Mouse (Mus musculus): ENCODE results near the gene Pkmyt1.
A peak's percentile ranks its signal among the peaks of the same experiment; 100 is the strongest.

The Pkmyt1 gene

GRCm38 (mm10) chr17:23722376-23723125 is 3.6 kb upstream of the Pkmyt1 start, which contains the start of gene 1520401A03Rik:
1520401A03Rik (minus strand) TSS chr17:23722783.
- DNase-seq: no peak

DNA sequence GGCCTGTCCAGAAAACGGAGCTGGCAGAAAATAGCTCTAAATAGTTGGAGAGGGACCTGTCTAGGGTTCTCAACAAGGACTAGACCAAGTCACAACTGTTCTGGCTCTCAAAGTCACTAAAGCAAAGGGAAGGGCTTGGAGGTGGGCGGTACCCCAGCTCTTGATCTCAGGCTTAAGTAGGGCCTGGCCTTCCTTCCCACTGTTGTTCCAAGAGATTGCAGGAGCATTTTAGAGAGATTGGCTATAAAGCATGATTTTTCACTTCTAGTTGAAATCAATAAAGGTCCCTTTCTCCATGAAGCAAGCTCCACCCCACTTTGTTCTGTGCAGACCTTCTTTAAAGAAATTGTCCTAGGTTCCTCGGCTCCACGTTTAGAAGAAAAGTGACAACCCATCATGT is 659 bp upstream of the Pkmyt1 start:
- DNase-seq: no peak

- peak; percentile 34 to 46 for DNase-seq
Measured at GRCm38 (mm10) chr17:23726758-23727142, 614 bp downstream of the Pkmyt1 start.

DNA sequence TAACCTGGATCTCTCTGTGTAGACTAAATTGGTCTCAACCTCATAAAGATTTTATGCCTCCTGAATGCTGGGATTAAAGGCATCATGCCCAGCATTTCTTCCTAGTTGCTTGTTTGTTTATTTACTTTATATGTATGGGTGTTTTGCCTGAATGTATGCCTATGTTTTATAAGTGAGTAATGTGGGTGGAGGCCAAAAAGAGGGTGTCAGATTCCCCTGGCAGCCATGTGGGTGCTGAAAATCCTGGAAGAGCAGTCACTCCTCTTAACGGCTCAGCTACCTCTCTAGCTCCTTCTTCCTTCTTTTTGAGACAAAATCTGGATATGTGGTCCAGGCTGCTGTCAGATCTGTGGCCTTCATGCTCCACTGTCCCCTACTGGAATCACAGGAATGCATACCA is 4.3 kb downstream of the Pkmyt1 start:
- no peak for DNase-seq

DNA sequence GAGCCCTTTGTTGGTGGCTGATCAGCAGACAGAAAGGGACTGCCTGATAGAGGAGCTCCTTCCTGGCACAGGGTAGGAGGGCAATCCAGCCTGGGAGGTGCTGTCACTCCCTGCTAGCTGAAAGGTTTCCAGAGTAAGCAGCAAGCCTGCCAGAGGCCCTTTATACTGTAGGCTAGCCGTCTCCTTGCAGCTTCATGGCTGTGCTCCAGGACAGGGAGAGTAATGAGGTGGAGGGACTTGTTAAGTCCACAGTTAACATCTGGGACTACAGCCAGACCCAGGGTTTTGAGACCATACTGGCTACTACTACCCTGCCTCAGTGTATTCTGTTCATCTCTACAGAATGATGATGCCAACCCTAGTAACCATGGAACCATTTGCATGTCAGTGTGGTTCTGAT is 8.2 kb downstream of the Pkmyt1 start:
- no peak for DNase-seq

GRCm38 (mm10) chr17:23737493-23738445 is 11.6 kb downstream of the Pkmyt1 start:
- peak; percentile 23 to 26 for DNase-seq

DNA sequence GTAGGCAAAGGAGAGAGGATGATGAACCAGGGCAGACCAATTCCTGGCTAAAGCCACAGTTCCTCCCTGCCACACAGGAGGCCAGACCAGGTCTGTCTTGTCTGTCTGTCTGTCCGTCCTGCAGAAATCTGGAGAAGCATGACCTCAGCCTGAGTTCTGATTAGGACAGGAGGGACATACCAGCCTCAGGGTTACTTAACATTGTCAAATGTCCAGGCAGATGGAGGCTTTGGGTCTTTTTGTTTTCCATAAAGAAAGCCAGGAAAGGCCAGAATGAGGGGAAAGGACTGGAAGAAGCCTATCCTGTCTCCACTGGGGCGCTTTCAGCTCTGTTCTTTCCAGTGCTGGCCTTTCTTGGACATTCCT is 12.7 kb downstream of the Pkmyt1 start:
- DNase-seq: peak in 1 of 2 experiments; percentile 5

- peak; percentile 21 to 28 for DNase-seq
Measured at GRCm38 (mm10) chr17:23739202-23740135, 13.3 kb downstream of the Pkmyt1 start.

DNA sequence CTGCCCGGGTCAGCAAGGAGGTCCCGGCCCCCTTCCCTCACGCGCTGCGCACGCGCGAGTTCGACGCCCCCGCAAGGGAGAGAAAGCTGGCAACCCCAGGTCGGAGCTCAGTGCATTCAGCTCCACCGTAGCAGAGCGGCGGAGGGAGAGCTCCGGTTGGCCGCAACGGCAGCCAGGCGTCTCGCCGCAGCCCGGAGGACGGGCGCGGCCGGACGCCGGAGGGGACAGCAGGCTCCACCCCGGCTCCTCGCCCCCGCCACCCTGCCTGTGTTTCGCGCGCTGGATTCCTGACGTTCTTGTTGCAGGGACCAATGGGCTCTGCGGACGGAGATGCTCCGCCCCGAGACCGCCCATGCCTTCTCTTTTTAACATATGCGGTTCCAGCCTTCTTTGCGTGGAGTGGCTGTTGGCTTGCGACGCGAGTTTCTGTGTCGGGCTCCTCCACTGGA is 14.0 kb downstream of the Pkmyt1 start:
- peak; percentile 75 to 77 for DNase-seq

DNA sequence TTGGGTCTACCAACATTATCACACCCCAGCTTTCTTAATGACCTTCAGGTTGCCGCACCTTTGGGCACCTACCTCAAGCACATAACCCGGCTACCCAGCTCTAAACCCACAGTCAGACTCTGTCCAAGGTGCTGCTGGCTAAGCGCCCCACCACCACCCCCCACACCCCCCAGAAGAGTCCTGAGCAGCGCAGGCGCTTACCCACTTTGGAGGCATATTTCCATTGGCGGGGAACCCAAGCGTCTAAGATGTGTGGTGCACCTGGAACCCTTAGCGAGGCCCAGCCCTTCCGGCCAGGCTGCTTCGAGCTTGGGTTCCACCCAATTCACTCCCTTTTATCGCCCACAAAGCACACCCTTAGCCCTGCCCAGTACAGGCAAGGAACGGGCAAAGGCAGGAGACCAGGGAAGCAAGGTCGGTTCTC is 14.5 kb downstream of the Pkmyt1 start, which contains the start of gene Paqr4:
Paqr4 (minus strand) TSS at position 270 of the 424 bp plus-strand sequence.
- DNase-seq: no peak

- no peak for DNase-seq
Measured at GRCm38 (mm10) chr17:23741359-23742209, 15.4 kb downstream of the Pkmyt1 start.

GRCm38 (mm10) chr17:23742210-23742793 is 16.2 kb downstream of the Pkmyt1 start:
- DNase-seq: peak; percentile 63 to 65

GRCm38 (mm10) chr17:23742941-23743340 is 16.8 kb downstream of the Pkmyt1 start:
- DNase-seq: no peak

- DNase-seq: peak in 1 of 2 experiments; percentile 9
Measured at GRCm38 (mm10) chr17:23744076-23744475, 17.9 kb downstream of the Pkmyt1 start.

GRCm38 (mm10) chr17:23744651-23745050 is 18.5 kb downstream of the Pkmyt1 start:
- peak in 1 of 2 experiments; percentile 12 for DNase-seq

DNA sequence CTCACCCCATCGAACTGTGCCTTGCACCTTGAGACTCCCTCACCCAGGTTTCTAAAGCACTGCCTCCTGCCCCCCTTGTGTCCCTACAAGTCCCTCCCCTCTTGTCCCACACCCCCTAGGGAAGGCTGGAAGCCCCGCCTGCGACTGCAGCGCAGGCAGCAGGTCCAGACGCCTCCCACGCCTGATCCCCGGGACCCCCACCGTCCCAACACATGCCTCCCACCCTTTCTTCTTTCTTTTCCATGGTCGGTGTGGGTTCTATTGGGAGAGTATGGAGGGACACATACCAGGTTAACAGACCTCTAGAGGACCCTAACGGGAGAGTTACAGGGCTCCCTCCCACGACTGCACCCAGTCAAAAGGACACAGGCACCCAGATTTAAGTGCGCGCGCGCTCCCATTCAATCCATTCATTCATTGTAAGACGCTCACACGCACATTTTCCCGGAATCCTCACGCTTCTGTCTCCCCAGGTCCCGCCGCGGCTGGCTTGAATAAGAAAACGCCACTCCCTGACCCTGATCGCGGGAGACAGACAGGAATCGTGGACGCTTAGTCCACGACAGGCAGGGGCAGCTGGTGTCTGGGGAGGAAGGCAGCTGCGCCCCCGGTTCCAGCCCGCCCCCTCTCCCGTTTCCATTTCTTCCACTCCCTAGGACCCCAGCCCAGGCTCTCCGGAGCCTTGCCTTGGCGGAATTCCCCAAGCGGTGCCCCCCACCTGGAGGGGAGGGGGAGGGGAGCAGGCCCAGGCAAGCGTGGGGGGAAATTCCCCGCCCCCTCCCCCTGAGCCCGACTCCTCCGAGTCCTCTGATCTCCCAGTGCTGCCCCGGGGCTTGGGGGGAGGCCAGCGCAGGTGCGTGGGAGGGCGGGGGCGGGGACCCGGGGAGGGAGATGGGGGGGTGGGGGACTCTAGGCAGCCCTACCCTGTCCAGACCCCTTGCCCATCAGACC is 19.4 kb downstream of the Pkmyt1 start, which contains the start of gene Kremen2:
Kremen2 (minus strand) TSS at position 533 of the 951 bp plus-strand sequence.
- peak; percentile 17 to 18 for DNase-seq

- DNase-seq: peak; percentile 29 to 31
Measured at GRCm38 (mm10) chr17:23746311-23746710, 20.2 kb downstream of the Pkmyt1 start.

DNA sequence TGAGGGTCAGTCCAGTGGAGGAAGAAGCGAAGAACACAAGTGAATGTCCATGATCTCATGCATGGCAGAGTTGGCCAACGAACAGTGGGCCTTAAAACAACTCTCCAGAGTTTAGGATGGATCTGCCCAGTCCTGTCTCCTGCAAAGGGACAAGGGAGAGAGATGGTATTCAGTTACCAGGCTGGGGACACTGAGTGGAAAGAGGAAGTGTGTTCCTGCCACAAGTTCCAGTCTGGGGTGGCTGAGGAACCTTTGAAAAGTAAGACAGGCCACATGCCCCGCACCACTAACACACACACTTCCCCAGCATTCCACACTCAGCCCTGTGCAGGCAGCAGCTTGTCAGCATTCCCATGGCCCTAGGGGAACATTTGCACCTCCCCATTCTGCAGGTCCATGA is 20.6 kb downstream of the Pkmyt1 start:
- DNase-seq: peak; percentile 34 to 35

GRCm38 (mm10) chr17:23747471-23747870 is 21.3 kb downstream of the Pkmyt1 start:
- DNase-seq: peak in 1 of 2 experiments; percentile 7

DNA sequence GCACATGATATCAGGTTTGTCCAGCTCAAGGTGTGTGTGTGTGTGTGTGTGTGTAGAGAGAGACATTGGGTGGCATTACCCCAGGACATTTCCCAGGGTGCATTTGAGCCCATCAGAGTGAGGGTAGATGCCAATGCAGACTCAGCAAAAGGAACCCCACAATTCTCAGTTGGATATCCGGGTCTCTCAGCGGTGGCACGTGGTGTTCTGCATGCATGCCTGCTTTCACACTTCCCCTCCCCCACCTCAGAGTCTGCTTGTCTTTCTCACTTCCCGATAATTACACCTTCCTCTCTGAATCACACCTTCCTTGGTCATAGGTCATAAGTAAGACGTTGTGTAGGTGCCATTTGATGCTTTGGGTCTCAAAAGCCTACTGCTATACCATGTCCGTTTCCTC is 21.9 kb downstream of the Pkmyt1 start:
- peak; percentile 80 to 86 for DNase-seq

All from B cell, adult 2 months (primary cell).